Mouse (Mus musculus): Measurements from ENCODE around the gene Cdipt.

The Cdipt gene

GRCm38 (mm10) chr7:127011717-127012116 is 36.0 kb downstream of the Cdipt start:
- in situ Hi-C loops (cut with MseI, MboI), result no loop called here

GRCm38 (mm10) chr7:127012374-127012773 is 36.7 kb downstream of the Cdipt start:
- in situ Hi-C loops (cut with MseI, MboI), result no loop called here

DNA sequence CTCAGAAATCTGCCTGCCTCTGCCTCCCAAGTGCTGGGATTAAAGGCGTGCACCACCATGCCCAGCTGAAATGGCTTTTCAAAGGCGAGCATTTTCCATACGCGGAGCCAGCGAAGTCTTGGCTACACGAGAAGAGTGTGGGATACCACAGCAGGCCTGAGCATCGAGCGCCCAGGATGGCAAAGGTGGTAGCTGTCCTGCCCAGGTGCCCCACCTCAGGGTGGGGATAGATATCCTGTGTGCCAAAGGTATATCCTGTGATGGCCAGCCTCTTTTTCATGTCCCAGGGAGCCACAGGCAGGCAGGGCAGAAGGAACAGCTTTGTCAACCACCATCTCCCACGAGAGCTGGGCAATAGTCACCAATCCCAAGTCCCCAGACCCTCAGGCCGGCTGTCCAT is 37.1 kb downstream of the Cdipt start:
- in situ Hi-C loops (cut with MseI, MboI), result no loop called here

GRCm38 (mm10) chr7:127013385-127013784 is 37.7 kb downstream of the Cdipt start:
- in situ Hi-C loops (cut with MseI, MboI), result no loop called here

DNA sequence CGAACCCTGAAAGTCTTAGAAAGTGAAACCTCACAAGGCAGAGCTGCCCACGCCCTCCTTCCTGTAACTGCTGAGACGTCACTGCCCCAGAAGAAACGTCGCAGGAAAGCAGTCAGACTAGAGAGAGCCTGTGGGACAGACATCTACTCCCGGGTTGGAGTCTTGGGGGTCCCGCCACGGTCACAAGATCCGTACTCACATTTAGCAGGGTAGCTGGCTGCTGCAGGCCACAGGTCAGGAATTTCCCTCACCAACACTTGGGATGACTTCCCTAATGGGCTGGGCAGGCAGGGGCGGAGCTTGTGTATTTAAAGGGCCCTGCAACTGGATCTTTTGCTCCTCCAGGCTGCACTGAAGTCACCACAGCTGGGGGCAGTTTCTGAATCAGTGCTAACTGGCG is 38.6 kb downstream of the Cdipt start, which contains the start of gene Mvp:
Mvp (minus strand) TSS at position 302 of the 400 bp plus-strand sequence.
- in situ Hi-C loops (cut with MseI, MboI), result no loop called here

- in situ Hi-C loops (cut with MseI, MboI), result no loop called here
These were observed 39.3 kb downstream of the Cdipt start for GRCm38 (mm10) chr7:127014993-127015392.

- in situ Hi-C loops (cut with MseI, MboI), result no loop called here
These were observed 40.4 kb downstream of the Cdipt start for GRCm38 (mm10) chr7:127016081-127016480.

GRCm38 (mm10) chr7:127016481-127016485 is 40.6 kb downstream of the Cdipt start, which contains the start of gene Pagr1b:
Pagr1b (minus strand) TSS chr7:127016484.
- in situ Hi-C loops (cut with MseI, MboI), result no loop called here

DNA sequence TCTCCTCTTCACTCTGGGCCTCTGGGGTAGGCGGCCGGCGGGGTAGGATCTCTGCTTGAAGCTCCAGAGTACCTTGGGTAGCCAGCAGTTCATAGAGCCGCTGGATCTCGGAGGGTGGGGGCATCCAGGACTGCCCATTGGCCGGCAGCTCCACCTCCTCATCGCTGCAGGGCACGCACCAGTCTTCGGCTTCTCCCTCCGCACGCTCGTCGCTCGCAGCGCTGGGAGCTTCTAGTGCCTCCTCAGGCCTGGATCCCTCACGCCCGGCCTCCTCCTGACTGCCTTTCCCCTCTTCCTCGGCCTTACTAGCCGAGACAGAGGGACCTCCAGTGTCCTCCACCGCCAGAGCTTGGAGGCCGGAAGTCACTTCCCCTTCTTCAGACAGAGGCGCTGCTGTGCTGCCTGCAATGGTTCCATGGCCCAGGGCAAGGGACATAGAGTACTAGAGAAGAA is 40.8 kb downstream of the Cdipt start:
- in situ Hi-C loops (cut with MseI, MboI), result no loop called here

DNA sequence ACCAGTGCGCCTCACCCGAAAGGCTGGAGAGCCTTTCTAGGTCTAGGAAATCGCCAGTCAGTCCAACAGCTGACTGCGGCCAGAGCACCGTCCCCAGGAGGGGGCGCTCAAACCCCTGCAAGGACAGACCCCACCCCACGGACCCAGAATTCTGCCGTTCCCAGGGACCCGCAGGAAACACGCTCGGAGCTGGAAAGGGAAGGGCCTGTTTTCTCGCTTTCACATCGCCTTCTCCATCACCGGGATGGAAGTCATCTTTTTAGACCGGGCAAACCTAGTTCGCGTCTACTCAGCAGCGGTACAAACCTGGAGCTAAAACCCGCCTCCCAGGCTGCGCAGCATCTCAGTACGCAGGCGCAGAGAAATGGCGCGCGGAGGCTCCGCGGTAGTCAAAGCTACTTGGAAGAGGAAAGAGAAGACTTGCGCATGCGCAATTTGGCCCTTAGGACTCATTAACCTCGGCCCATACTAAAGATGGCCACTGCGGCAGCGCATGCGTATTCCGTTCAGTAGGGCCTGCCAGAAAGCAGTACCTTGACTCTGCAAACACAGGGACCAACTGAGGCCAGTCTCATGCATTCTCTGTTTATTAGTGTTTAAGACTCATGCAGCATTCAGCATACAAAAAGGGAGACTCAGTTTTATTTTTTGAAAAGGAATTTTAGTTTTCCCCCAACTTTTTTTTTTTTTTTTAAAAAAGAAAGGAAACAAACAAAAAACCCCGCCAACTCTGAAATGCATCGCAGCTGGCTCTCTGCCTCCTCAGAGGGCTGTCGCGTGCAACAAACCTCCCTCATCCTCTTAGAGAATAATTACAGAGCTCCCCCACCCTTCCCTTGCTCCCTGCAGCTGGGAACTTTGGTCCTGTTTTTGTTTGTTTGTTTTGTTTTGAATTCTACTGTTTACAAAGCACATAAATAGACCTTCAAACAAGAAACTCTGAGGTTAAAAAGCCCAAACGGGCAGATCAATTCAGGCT is 41.5 kb downstream of the Cdipt start, which contains the start of gene Pagr1a:
Pagr1a (minus strand) TSS at position 382 of the 979 bp plus-strand sequence.
- in situ Hi-C loops (cut with MseI, MboI), result no loop called here

DNA sequence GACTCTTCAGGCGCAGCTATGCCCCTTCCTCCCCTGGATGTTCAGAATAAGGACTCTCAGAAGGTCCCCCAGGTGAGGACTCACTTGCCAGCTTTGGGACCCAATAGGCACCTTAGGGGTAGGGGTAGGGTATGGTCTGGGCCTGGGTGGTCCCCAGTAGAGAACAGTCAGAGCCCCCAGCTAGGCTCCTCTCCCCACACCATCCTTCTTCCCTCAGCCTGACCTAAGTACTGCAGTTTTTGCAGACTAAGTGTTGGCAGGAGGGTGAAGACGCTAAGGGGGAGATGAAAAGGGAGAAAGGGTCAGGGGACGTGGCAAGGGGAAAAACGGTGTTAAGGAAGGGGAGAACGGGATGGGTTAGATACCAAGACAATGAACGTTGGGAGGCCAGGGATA is 42.2 kb downstream of the Cdipt start:
- in situ Hi-C loops (cut with MseI, MboI), result no loop called here

DNA sequence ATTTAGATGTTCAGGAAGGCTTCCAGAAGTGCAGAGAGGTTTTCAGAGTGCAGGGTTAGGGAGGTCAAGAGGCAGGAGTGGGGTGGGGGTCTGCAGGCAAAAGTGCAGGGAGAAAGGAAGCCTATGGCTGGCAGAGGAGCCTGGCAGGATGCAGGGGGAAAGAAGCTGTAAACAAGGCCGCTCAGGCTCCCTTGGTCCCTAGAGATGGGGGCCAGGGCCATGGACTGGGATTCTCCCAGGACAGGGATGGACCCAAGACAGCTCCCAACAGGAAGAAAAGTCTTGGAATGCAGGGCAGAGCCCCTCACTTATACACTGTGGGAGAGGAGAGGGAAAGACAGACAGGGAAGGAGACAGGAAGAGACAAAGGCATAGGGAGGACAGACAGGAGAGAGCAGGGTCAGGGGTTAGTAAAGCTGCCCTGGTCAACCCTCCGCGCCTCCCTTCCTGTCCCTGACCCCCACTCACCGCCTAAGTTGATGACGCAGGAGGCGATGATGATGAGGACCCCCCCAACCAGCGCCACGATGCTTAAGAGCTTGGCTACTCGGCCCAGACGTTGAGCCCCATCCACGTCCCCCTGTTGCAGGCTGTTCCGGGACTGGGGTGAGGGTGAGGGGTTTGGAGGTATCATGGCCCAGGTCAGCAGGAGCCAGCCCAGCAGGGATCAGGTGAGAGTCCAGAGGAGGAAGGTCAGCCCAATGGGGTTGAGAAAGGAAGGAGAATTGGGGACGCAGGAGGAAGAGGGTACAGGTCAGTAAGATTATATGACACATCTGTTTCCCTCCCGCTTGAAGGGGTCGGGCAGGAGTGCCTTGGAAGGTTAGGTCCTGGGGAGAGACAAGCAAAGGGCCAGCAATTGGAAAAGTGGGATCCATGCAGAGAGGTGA is 42.9 kb downstream of the Cdipt start:
- in situ Hi-C loops (cut with MseI, MboI), result no loop called here

DNA sequence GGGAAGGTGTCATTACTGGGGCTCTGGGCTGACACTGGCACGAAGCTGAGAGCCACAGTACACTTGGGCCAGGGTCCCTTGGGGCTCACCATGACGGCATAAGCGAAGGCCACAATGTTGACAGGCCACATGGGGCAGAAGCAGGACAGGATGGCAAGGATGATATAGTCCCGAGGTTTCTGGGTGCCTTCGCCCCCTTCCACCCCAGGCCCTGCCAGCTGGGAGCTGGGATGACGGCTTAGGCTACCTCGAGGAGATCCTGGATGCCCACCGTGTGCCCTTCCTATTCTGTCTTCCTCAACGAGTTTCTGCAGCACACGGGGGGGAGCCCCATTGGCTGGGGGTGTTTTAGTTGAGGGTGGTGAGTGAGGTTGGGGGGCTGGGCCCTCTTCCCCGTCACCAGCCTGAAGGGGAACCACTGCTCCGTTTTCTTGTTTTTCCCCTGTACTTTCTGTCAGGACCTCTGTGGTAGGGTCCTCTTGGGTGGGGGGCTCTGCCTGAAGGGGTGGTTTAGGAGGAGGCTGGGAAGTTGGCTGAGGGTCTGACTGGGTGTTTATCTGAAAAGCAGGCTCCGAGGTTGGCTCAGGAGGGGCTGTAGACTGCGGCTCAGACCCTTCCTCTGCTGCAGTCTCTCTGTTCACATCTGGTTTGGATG is 43.7 kb downstream of the Cdipt start:
- in situ Hi-C loops (cut with MseI, MboI), result no loop called here

DNA sequence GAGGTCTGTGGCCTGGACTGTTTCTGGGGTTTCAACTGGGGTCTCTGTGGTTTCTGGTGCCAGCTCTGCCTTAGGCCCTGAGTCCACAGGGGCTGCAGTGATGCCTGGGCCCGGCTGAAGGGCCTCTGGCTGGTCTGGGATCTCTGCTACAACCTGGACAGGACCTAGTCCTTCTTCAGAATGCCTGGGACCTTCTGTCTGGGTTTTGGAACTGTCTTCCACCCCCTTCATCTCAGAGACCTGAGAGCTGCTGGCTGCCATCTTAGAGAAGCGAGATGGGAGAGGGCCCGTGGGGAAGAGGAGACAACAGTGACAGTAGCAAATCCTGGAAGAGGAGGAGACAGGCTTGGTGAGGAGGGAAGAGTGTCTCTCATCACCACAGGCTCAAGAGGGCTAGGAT is 44.3 kb downstream of the Cdipt start:
- in situ Hi-C loops (cut with MseI, MboI), result no loop called here

DNA sequence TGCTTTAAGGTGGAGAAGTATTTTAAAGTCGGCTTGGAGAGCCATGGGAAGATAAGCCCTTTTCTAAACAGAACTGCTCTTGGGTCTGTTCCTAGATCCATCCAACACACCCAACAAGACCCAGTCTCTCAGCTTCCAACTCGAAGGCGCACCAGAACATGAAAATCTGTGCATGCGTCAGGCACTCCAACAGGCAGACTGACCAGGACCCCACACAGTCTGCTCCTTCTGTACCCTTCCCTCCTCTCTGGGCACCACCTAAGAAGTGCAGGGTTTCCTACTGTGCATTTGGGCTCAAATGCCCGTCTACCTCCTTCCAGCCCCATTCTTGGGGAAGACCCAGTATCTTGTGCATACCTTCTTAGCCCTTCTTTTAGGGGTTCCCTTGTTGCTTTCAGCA is 44.8 kb downstream of the Cdipt start:
- in situ Hi-C loops (cut with MseI, MboI), result no loop called here

GRCm38 (mm10) chr7:127020901-127021562 is 45.3 kb downstream of the Cdipt start, which contains the start of the genes Gm42742 and Prrt2:
Gm42742 (minus strand) TSS chr7:127021097.
Prrt2 (minus strand) TSS chr7:127021211.
- in situ Hi-C loops (cut with MseI, MboI), result no loop called here

- in situ Hi-C loops (cut with MseI, MboI), result no loop called here
These were observed 46.1 kb downstream of the Cdipt start for GRCm38 (mm10) chr7:127021563-127022527.

DNA sequence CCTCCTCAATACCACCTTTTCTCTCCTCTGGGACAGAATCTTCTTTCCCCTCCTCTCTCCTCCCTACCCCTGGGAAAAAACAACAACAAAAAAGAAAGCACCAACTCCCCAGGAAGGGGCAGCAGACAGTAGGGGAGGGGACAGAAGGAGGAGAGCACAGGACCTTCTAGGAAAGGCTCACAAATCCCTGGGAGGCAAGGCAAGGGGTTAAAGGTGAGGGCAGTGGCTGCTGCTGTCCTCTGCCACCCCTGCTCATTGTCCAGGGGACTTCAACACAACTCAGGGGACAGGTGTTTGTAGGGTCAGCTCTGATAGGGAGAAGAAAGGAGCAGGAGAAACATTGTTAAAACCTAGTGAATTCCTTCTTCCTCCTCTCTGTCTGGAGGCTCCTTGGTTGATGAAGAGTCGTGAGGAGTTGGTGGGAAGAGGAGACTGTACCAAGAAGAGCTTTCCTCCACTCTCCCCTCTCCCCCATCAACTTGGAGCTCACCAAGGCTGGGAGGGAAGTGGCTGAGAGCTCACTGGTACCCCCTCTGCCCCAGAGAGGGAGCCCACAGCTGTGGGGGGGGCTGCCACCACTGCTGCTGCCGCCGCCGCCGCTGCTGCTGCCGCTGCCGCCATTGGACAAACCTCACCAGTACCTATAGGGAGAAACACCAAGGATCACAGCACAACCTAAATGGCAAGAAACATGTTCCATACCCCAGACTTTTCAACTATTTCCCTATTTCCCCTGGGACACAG is 47.0 kb downstream of the Cdipt start:
- in situ Hi-C loops (cut with MseI, MboI), result no loop called here

DNA sequence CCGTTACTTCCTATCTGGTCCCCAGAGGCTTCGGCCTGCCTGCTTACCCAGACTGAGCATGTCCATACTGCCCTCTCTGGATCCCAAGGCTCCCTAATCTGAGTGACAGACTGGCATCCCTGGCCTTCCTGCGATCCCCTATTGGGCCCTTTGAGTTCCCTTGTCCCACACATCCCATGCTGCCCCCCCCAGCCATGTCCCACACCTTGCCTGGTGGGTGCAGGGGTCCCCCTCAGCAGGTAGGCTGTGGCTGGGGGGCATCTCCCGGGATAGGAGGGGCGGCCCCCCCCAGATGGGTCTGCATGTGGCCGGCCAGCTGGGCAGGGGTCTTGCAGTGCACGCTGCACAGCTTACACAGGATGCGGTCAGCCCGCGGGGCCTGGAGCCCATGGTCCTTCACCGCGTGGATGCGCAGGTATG is 47.6 kb downstream of the Cdipt start:
- in situ Hi-C loops (cut with MseI, MboI), result no loop called here

Data from mouse trophoblast stem cell (cell line).